Mouse (Mus musculus) A20 (cell line): ENCODE results near the gene Defb13.
"Not testable (repeated sequence)": the region's sequence is repeated elsewhere in the genome, so short reads cannot be mapped to it uniquely, and the experiment has no call there.

Experiments
- DNase-seq: peaks from one replicate; pipeline ENCODE4 v3.0.0-alpha.2; 2011; ENCODE audit warnings: low read depth, low spot score

Defb13 gene

GRCm38 (mm10) chr8:21946462-21946861 is at the start of gene Defb13:
Defb13 (plus strand) TSS chr8:21946762.
- no peak for DNase-seq

- not testable (repeated sequence) for DNase-seq
These were observed 40.3 kb upstream of the Defb13 start, which contains the start of gene Defb11 for GRCm38 (mm10) chr8:21906290-21906689. Defb11 (minus strand) TSS chr8:21906412.

GRCm38 (mm10) chr8:21911931-21912330 is 34.6 kb upstream of the Defb13 start:
- no peak for DNase-seq

- DNase-seq = no peak
These were observed 34.0 kb upstream of the Defb13 start for GRCm38 (mm10) chr8:21912554-21912953.

GRCm38 (mm10) chr8:21915625-21916024 is 30.9 kb upstream of the Defb13 start:
- DNase-seq = no peak

- DNase-seq = not testable (repeated sequence)
These were observed 15.8 kb upstream of the Defb13 start for GRCm38 (mm10) chr8:21930754-21931153.

- DNase-seq = no peak
These were observed 14.0 kb upstream of the Defb13 start, which contains the start of gene Defb15 for GRCm38 (mm10) chr8:21932610-21933009. Defb15 (minus strand) TSS chr8:21932710.

GRCm38 (mm10) chr8:21938052-21938451 is 8.5 kb upstream of the Defb13 start, which contains the start of gene Defb35:
Defb35 (plus strand) TSS chr8:21938352.
- not testable (repeated sequence) for DNase-seq

- no peak for DNase-seq
These were observed 902 bp downstream of the Defb13 start for GRCm38 (mm10) chr8:21947311-21948017.

GRCm38 (mm10) chr8:21955321-21955720 is 8.8 kb downstream of the Defb13 start:
- DNase-seq = peak; percentile 51

- no peak for DNase-seq
These were observed 9.8 kb downstream of the Defb13 start for GRCm38 (mm10) chr8:21956336-21956735.

GRCm38 (mm10) chr8:21958414-21958813 is 11.9 kb downstream of the Defb13 start, which contains the start of gene Fam90a1a:
Fam90a1a (plus strand) TSS chr8:21958714.
- no peak for DNase-seq

GRCm38 (mm10) chr8:21966646-21967045 is 20.1 kb downstream of the Defb13 start:
- DNase-seq = no peak

GRCm38 (mm10) chr8:21969475-21969874 is 22.9 kb downstream of the Defb13 start, which contains the start of gene Ccdc70:
Ccdc70 (plus strand) TSS chr8:21969775.
- DNase-seq = no peak

- DNase-seq = no peak
These were observed 31.6 kb downstream of the Defb13 start for GRCm38 (mm10) chr8:21978193-21978592.

GRCm38 (mm10) chr8:21981664-21982337 is 35.2 kb downstream of the Defb13 start:
- DNase-seq = peak; percentile 13

GRCm38 (mm10) chr8:21992184-21992583 is 45.6 kb downstream of the Defb13 start:
- DNase-seq = peak; percentile 47

GRCm38 (mm10) chr8:21995181-21995580 is 48.6 kb downstream of the Defb13 start:
- no peak for DNase-seq
